Comparison of ENCODE assay signal across 7 mouse cellular contexts in the genomic region with DNA sequence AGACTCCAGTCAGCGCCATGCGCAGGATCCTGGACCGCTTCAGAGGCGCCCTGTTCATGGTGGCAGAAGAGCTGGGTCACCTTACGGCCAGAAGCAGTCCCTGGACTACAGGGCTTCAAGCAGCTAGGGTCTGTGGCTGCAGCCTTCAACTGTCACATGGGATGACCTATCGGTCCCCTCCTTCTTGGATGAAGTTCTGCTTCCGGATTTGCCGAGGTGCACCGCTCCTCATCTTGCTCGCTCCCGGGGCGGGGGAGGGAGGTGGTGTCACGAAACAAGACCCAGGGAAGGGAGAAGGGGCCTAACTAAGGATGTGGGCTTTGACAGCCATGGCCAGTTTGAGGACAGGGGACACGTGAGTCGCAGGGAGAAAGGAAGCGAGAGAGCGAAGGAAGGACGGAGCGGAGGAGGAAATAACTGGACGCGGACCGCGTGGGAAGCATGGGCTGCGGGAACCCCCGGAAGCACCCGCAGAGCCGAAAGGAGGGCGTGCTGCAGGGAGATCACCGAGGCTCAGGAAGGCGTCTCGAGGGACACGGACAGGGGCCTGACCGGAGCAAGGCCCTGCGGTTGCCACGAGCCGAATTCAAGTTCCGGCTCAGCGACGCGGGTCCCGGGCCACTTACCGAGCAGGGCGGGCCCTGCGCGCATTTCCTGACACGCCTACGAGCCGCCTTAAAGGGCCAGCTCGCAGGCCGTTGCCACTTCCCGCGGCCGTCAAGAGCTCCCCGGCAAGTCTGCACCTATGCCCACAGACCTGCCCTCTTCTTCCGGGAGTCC. TPM values are rescaled to one million over a fixed set of nuclear protein-coding genes. Genes with fewer than 3 reads are reported as not detected.
DNase-seq lines count a peak whose midpoint lies in the region; ATAC-seq lines count a peak whose summit lies in the region.

No protein-coding gene starts in this region.

- H3K4me1 ChIP-seq in intestine, embryonic 14.5 days (replicated peaks; ENCODE audit: control insufficient read depth, insufficient read depth, low read length), result peaks cover 18% of the 10 kb centered on the region
- peaks cover 51% of the 10 kb centered on the region for H3K4me1 ChIP-seq in midbrain, embryonic 10.5 days

- H3K4me3 ChIP-seq in intestine, embryonic 14.5 days (ENCODE audit: low read depth, low read length), result peak overlapping the region; percentile 87
- peak overlapping the region; percentile 87 for H3K4me3 ChIP-seq in midbrain, embryonic 10.5 days

- H3K27ac ChIP-seq in intestine, embryonic 14.5 days (ENCODE audit: low read depth), result peak overlapping the region; percentile 35; the same call in 1 of the 2 replicates
- H3K27ac ChIP-seq in midbrain, embryonic 10.5 days (replicated peaks), result peak overlapping the region; percentile 85

- peaks cover 19% of the 10 kb centered on the region for H3K27me3 ChIP-seq in intestine, embryonic 14.5 days (replicated peaks; ENCODE audit: control insufficient read depth, insufficient read depth, low read length)
- peaks cover 35% of the 10 kb centered on the region for H3K27me3 ChIP-seq in midbrain, embryonic 10.5 days (ENCODE audit: low read depth, poor library complexity, severe bottlenecking)

- peak overlapping the region; percentile 97 for H3K4me2 ChIP-seq in intestine, embryonic 14.5 days (ENCODE audit: low read length)

- no peaks in the 10 kb centered on the region for H3K9me3 ChIP-seq in intestine, embryonic 14.5 days (ENCODE audit: control insufficient read depth, low read length)
- no peaks in the 10 kb centered on the region for H3K9me3 ChIP-seq in midbrain, embryonic 10.5 days (replicated peaks)

- peak; percentile 77 for DNase-seq in adrenal gland, adult 8-10 months
- DNase-seq in embryo, embryonic 10.5 days (ENCODE audit: low spot score), result peak; percentile 89
- DNase-seq in gastrocnemius, postnatal 14 days, result peak; percentile 80
- peak; percentile 85 for DNase-seq in intestine, embryonic 14.5 days (ENCODE audit: low spot score)
- peak; percentile 84 to 87 for DNase-seq in left cerebral cortex, postnatal 36 days (ENCODE audit: low spot score in 2 of 2)
- DNase-seq in midbrain, embryonic 10.5 days (ENCODE audit: low spot score), result peak; percentile 84
- DNase-seq in right cerebral cortex, postnatal 36 days (ENCODE audit: low spot score in 2 of 2), result peak; percentile 75 to 79

- under 1% methylated on average over 55 of the region's 55 CpGs for WGBS in intestine, embryonic 14.5 days
- WGBS in midbrain, embryonic 10.5 days, result under 1% methylated on average over 55 of the region's 55 CpGs

- intact Hi-C loops in gastrocnemius, postnatal 14 days (cut with DNase I; ENCODE audit: low total_unique reads), result no loop called here
- intact Hi-C loops in left cerebral cortex, postnatal 36 days (cut with DNase I), result no loop called here

- peaks cover 4% of the 10 kb centered on the region for H3K36me3 ChIP-seq in intestine, embryonic 14.5 days (ENCODE audit: control insufficient read depth, insufficient read depth, low read length)
- peaks cover 4% of the 10 kb centered on the region for H3K36me3 ChIP-seq in midbrain, embryonic 10.5 days

- ATAC-seq in intestine, embryonic 14.5 days (replicated peaks; ENCODE audit: low FRiP score, low TSS enrichment, low read depth), result peak; percentile 78

- H3K9ac ChIP-seq in intestine, embryonic 14.5 days (ENCODE audit: low read length), result peak overlapping the region; percentile 69

RNA-seq across cellular contexts. Expression of gene Slc35c1, which starts 1.0 kb away (rescaled TPM):
- 10 to 100 TPM; 15.7 to 24.0 (median 19.6) TPM for total RNA-seq in adrenal gland, adult 8-10 months (2022)
- total RNA-seq in gastrocnemius, postnatal 14 days (2021), result 1 to 10 TPM; 4.4 to 6.4 TPM
- polyA plus RNA-seq in intestine, embryonic 14.5 days (2014; fragmentation: Nextera tagmentation; extraction: Ambion mirVana), result 26.8 and 30.2 TPM in 2 replicates
- 10 to 100 TPM; 17.0 to 18.4 TPM for total RNA-seq in left cerebral cortex, postnatal 36 days (2021)
- 12.8 and 15.1 TPM in 2 replicates for polyA plus RNA-seq in midbrain, embryonic 10.5 days (2016; fragmentation: Nextera tagmentation; extraction: Ambion mirVana)

RNA-seq across cellular contexts. Expression of gene Cry2, which starts 25.5 kb away (rescaled TPM):
- 10 to 100 TPM; 44.0 to 57.9 (median 47.5) TPM for total RNA-seq in adrenal gland, adult 8-10 months (2022)
- total RNA-seq in gastrocnemius, postnatal 14 days (2021), result 10 to 100 TPM; 22.7 to 27.3 TPM
- 16.7 and 18.2 TPM in 2 replicates for polyA plus RNA-seq in intestine, embryonic 14.5 days (2014; fragmentation: Nextera tagmentation; extraction: Ambion mirVana)
- total RNA-seq in left cerebral cortex, postnatal 36 days (2021), result 100 to 1,000 TPM; 109 to 122 TPM
- polyA plus RNA-seq in midbrain, embryonic 10.5 days (2016; fragmentation: Nextera tagmentation; extraction: Ambion mirVana), result 32.8 and 36.2 TPM in 2 replicates

RNA-seq across cellular contexts. Expression of gene Mapk8ip1, which starts 58.3 kb away (rescaled TPM):
- total RNA-seq in adrenal gland, adult 8-10 months (2022), result 10 to 100 TPM; 34.6 to 43.3 (median 38.7) TPM
- total RNA-seq in gastrocnemius, postnatal 14 days (2021), result 10 to 100 TPM; 13.6 to 24.3 TPM
- 11.8 and 13.2 TPM in 2 replicates for polyA plus RNA-seq in intestine, embryonic 14.5 days (2014; fragmentation: Nextera tagmentation; extraction: Ambion mirVana)
- 100 to 1,000 TPM; 344 to 389 TPM for total RNA-seq in left cerebral cortex, postnatal 36 days (2021)
- 58.3 and 70.5 TPM in 2 replicates for polyA plus RNA-seq in midbrain, embryonic 10.5 days (2016; fragmentation: Nextera tagmentation; extraction: Ambion mirVana)

Comparison
In these comparisons a context has a peak if more than half of its experiments do, and no peak if none do; other contexts are left out.
1. Peak in every context shown above with its lines: DNase-seq, ATAC-seq, H3K4me3 ChIP-seq and H3K27ac ChIP-seq.
2. RNA of gene Mapk8ip1, which starts 58.3 kb away (total RNA-seq): 344 to 389 TPM in left cerebral cortex, postnatal 36 days; 34.6 to 43.3 TPM in adrenal gland, adult 8-10 months and 13.6 to 24.3 TPM in gastrocnemius, postnatal 14 days; every median in the first group is over 4 times any median in the second.